Mouse (Mus musculus) hindbrain, embryonic 16.5 days (tissue): ENCODE results near the gene Clec16a. TPM values are rescaled to one million over a fixed set of nuclear protein-coding genes. Genes with fewer than 3 reads are reported as not detected.

Experiments
- ATAC-seq: fragments of 200-750 bp; cut with Nextera tagmentation; 2 replicates; pipeline ENCODE4 v1.8.0; 2017; ENCODE audit warnings: moderate TSS enrichment, moderate library complexity
- H3K27ac ChIP-seq: fragments of 300-500 bp; sonication (generic); 2 replicates; pipeline ENCODE4 v1.5.1; 2014; ENCODE audit warnings: low read depth, mild to moderate bottlenecking, control low read depth, low read length, moderate library complexity
- H3K27me3 ChIP-seq: fragments of 300-500 bp; sonication (generic); replicated peaks from 2 replicates; pipeline ENCODE4 v1.6.1; 2014; ENCODE audit warnings: low read length; ENCODE audit not compliant: control insufficient read depth, insufficient read depth
- H3K36me3 ChIP-seq: fragments of 300-500 bp; sonication (generic); 2 replicates; pipeline ENCODE4 v1.6.1; 2014; ENCODE audit warnings: mild to moderate bottlenecking, low read length, moderate library complexity, mixed read lengths; ENCODE audit not compliant: control insufficient read depth, insufficient read depth
- H3K4me1 ChIP-seq: fragments of 300-500 bp; sonication (generic); 2 replicates; pipeline ENCODE4 v1.6.1; 2014; ENCODE audit warnings: low read depth, low read length; ENCODE audit not compliant: control insufficient read depth, insufficient read depth
- H3K4me2 ChIP-seq: fragments of 300-500 bp; sonication (generic); 2 replicates; pipeline ENCODE4 v1.6.1; 2014; ENCODE audit warnings: mild to moderate bottlenecking, low read length, control low read depth, moderate library complexity
- H3K4me3 ChIP-seq: fragments of 300-500 bp; sonication (generic); 2 replicates; pipeline ENCODE4 v1.5.1; 2014; ENCODE audit warnings: mild to moderate bottlenecking, low read length, control low read depth, moderate library complexity
- H3K9ac ChIP-seq: fragments of 300-500 bp; sonication (generic); 2 replicates; pipeline ENCODE4 v1.6.1; 2014; ENCODE audit warnings: low read depth, mild to moderate bottlenecking, control low read depth, low read length, moderate library complexity
- H3K9me3 ChIP-seq: fragments of 300-500 bp; sonication (generic); 2 replicates; pipeline ENCODE4 v1.6.1; 2014; ENCODE audit warnings: mild to moderate bottlenecking, low read length, moderate library complexity; ENCODE audit not compliant: control insufficient read depth
- WGBS: fragments of 180-500 bp; shearing (Covaris S2); extraction: QIAGEN DNeasy Blood & Tissue Kit; methylation state at CpG from one replicate; pipeline ENCODE4 v1.1.7; 2014; 5-methylcytosine and 5-hydroxymethylcytosine counted together
- polyA plus RNA-seq: library from polyadenylated mRNA; unstranded; fragments of >200 nt; fragmentation: Nextera tagmentation; extraction: Ambion mirVana; gene quantifications from 2 replicates; pipeline ENCODE4 v1.2.1, GENCODE M21; 2015

Clec16a gene
- polyA plus RNA-seq, 1 experiment from 2014 or later: 60.7 TPM

GRCm38 (mm10) chr16:10788866-10789265, 243.7 kb downstream of the Clec16a start:
- H3K4me1 ChIP-seq: peaks cover 6% of the 10 kb centered on the region
- H3K4me3 ChIP-seq: no peak overlapping the region
- no peak overlapping the region for H3K9ac ChIP-seq
- no peaks in the 10 kb centered on the region for H3K9me3 ChIP-seq
- H3K27ac ChIP-seq: no peak overlapping the region
- ATAC-seq: no peak
- no peaks in the 10 kb centered on the region for H3K27me3 ChIP-seq
- H3K4me2 ChIP-seq: no peak overlapping the region
- 61% methylated on average over 4 of the region's 4 CpGs for WGBS
- H3K36me3 ChIP-seq: no peaks in the 10 kb centered on the region

- Histone ChIP-seq H3K27me3 (no peaks in the 10 kb centered on the region), H3K9me3 (no peaks in the 10 kb centered on the region), H3K36me3 (no peaks in the 10 kb centered on the region), H3K27ac (no peak within 1 kb of the TSS), H3K4me3 (no peak within 1 kb of the TSS), H3K9ac (no peak within 1 kb of the TSS), H3K4me2 (no peak within 1 kb of the TSS), H3K4me1 (peaks cover 4% of the 10 kb centered on the region)
- 84% methylated on average over 9 of the region's 9 CpGs for WGBS
- no peak for ATAC-seq
Measured at GRCm38 (mm10) chr16:10790702-10791101, 245.6 kb downstream of the Clec16a start, which contains the start of gene Prm3. Gene Prm3, minus strand, starts transcription at chr16:10790914.

Other genes with a start within 250 kb of the Clec16a start
- 22.3 and 24.5 TPM in 2 replicates for gene Emp2, start 231.4 kb upstream of the Clec16a start, polyA plus RNA-seq
- 20.7 and 27.5 TPM in 2 replicates for gene Tekt5, start 149.8 kb upstream of the Clec16a start, polyA plus RNA-seq
- gene Nubp1, start 133.4 kb upstream of the Clec16a start, polyA plus RNA-seq: 46.3 and 54.1 TPM in 2 replicates
- gene Tvp23a, start 98.0 kb upstream of the Clec16a start, polyA plus RNA-seq: 48.9 and 52.1 TPM in 2 replicates
- gene Ciita, start 65.3 kb upstream of the Clec16a start, polyA plus RNA-seq: 0.46 and 0.54 TPM in 2 replicates
- 8.7 and 16.9 TPM in 2 replicates for gene Dexi, start 2.3 kb upstream of the Clec16a start, polyA plus RNA-seq
- 4.6 and 4.9 TPM in 2 replicates for gene Socs1, start 240.2 kb downstream of the Clec16a start, polyA plus RNA-seq
- gene Tnp2, start 243.3 kb downstream of the Clec16a start, polyA plus RNA-seq: 0.30 TPM in 1 of 2 replicates, not detected in the other
- not detected in 2 replicates for gene Prm3, start 245.6 kb downstream of the Clec16a start, polyA plus RNA-seq